Mouse (Mus musculus) left cerebral cortex, adult 8-10 months (tissue): ENCODE results near the gene Lamtor1. TPM values are rescaled to one million over a fixed set of nuclear protein-coding genes. Genes with fewer than 3 reads are reported as not detected.
"Not testable (repeated sequence)": the region's sequence is repeated elsewhere in the genome, so short reads cannot be mapped to it uniquely, and the experiment has no call there.

ENCODE experiments used
- DNase-seq, 2 experiments: peaks; one replicate each; pipeline ENCODE4 v3.0.0; 2022; ENCODE audit warnings: low spot score in 2 of 2
- total RNA-seq, 4 experiments: library from RNA; stranded (reverse); gene quantifications; 2 replicates each; pipeline ENCODE4 v1.2.4; 2022

Gene Lamtor1
- total RNA-seq, 4 experiments from 2014 or later, result 83.0 to 96.2 (median 90.5) TPM

DNA sequence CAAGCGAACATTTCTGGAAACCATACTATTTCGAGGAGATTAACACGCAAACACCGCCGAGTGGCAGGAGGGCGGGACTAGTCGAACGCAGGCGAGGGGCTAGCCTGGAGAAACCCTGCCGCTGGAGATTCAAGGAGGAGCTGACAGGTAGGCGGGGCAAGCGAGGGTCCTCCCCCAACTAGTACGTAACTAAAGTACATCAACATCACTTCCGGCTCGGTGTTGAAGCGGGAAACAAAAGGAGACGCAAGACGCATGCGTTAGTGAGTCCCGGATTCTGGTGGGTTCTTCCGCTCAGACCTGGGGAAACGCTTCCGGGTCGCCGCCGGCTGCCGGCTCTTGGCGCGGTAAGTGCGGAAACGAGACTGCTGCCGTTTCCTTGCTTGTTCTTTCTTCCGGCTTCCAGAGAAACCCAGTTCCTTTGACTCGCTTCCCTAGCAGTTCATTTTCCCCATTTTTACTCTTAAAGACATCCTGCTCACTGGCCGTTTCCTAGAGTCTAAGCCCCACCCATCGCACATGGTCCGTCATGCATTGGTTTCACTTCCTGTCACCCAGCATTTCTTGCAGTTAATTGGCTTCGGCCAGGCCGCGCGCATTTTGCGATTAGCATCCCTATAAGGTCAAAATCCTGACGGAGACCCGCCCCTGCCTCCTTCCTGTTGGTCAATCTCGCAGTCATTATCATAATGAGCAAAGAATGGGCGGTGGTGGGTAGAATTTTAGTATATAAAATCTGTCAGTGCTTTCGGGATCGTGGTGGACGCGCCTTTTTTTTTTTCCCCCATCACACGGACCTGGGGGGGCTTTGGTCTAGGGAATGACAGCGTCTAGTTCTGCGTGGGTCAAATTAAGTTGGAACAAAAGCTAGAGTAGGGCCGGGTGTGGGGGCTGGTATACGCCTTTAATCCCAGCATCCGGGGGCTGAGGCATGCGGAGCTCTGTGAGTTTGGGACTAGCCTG lies 9.3 kb upstream of the Lamtor1 start:
- DNase-seq, result peak; percentile 92 to 98

DNA sequence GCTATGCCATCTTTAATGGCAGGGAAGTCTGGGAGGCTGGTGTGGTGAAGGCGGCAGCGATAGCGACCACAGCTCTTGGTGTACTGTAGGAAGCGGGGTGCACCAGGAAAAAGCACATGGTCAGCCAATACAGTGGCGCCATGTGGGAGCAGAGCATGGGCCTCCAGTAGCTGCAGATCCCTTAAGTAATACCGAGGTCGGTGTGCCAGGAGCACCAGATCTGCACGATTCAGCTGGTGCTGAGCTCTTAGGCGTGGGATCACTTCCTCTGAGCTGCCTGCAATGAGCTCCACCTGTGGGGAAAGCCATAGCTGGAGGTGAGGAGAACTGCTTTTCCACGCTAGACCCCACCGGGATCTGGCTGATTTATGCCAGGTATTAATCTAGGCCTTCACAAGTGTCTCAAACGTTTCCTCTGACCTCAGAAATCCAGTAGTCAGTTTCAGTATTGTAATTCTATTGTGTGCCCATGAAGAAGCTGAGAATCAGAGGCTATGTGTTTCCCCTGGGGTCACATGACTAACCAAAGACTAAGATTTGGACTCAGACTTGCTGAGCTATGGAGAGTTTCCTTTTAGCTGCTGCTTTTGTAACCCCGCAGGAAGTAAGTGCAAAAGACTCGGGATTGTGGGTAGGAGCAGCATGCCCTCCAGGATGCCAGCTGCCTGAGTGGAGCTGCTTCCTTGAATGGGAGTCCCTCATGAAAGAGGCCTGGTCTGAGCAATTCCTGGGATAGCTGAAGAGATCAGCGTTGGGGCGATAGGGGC lies 5.2 kb upstream of the Lamtor1 start:
- DNase-seq, result no peak

DNA sequence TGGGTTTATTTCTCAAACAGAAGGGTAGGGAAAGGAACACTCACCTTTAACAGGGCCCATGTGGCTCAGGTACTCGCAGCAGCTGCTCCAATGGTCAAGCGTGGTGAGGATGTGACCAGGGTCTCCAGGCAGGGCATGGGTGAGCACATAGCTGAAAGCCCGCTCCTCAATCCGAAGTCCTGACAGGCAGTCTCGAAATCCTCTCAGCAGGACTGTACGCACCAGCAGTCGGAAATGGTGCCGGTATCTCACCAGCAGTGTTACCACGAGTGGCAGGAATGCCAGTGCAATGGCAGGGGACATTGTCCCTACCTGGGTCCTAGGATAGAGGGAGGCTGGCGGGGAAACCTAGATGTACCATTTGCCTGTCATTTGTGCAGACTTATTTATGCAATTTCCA lies 3.7 kb upstream of the Lamtor1 start:
- DNase-seq, result no peak

DNA sequence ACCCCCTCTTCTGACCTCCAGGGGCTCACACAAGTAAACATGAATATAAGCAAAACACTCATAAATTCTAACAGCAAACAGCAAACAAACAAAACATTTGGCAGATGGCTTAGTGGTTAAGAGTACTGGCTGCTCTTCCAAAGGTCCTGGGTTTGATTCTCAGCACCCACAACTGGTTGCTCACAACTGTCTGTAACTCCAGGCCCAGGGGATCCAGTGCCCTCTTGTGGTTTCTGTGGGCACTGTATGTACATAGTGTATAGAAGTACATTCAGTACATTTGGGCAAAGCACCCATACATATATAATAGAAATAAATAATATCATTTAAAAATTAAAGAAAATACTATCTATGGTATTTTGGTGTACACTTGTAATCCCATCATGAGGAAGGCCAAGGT lies 2.9 kb upstream of the Lamtor1 start:
- no peak for DNase-seq

DNA sequence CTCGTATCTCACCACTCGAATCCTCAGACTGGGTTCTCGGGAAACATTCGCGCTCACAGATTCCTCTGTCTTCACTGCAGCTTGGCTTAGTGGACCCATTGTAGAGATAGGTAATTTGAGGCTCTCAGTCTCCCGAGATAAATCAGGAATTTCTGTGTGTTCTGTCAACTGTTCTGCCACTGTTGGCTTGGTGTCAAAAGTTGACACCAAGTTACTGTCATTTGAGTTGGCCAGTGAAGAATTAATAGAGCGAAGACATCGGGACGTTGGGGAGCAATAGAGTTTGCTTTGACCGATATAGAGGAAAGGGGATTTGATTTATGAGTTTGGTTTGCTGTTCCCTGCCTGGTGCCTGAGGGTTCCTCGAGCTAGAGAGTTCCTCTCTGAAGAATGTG lies 580 bp downstream of the Lamtor1 start, which contains the start of gene Tomt:
TSS of gene Tomt (minus strand) at position 73 of the 395 bp plus-strand sequence.
- no peak for DNase-seq

DNA sequence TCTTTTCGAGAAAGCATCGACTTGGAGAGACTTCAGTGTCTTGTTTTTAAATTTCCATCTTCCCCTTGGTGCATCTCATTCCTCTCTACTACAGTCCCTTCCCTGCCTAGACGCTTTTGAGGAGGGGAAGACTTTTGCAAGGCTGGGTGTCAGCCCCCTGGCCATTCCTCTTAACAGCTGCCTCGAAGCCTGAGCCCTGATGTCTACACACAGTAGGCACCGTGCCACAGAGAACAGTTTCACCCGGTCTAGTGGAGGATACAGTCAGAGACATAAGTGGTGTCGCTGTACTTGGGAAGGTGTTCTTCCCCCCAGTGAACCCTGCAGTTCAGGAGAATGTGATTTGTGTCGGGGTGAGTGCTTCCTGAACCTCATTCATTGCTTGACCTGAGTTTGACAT lies 992 bp downstream of the Lamtor1 start:
- DNase-seq, result no peak

DNA sequence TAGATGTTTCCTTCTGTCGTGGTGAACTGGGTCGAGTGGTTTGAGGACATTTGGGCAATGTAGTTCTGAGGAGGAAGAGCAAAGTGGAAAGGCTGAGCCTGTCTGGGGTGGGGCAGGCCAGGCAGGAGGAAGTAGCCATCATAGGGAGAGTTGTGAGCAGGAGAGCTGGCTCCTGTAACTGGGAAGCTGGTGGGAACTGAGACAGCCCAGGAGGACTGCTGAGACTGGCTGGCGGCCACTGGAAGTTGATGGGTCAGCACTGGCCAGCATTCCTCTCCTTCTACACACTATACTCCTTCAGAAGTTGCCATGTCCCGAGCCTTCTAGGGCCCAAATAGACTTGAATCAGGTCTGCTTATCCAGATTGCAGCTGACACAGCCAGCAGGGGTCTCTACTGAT lies 2.7 kb downstream of the Lamtor1 start:
- DNase-seq, result no peak

DNA sequence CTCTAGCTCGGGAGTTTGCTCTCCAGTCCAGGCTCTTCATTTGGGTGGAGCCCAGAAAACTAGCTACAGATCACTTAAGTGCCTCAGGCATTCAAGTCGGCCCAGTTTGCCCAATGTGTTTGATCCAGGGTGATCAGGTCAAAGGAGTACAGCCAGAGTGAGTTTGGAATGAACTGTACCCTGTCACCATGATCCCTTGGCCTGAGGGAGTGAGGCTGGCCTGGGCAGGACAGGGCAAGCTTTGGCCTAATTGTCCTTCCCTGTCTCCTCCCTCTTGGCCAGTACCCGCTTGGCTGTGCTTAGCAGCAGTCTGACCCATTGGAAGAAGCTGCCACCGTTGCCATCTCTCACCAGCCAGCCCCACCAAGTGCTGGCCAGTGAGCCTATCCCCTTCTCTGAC lies 4.4 kb downstream of the Lamtor1 start:
- no peak for DNase-seq

DNA sequence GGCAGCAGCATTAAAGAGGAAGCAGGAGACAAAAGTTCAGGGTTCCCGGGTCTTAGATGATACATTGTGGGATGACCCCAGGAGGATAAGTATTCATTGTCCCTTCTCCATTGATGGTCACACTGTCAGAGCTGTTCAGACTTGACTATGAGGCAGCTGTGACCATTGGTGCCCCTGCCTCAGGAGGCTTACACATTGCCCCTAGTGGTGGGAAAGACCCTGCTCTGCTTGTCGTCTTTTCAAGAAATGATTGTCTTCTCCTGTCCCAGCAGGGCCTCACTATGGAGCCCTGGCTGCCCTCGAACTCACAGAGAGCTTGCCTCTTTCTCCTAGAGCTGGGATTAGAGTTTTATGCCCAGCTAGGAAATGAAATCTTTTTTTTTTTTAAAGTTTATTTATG lies 6.3 kb downstream of the Lamtor1 start:
- DNase-seq, result no peak

DNA sequence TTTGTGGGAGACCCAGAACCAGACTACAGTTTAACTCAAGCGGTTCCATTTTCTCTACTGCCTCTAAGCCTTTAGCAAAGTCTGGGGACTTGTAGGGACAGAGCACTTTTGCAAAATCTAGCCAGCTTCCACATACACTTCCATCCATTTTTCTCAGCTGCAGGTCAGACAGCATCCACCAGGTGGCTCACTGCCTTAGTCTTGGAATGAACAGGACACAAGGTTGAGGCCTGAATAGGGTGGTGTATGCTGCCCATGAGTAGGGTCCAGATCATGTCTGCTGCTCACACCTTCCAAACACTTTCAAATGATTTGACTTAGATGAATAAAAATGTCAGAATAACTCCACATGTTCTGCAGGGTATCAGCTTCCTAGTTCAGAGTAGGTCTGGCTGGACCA lies 12.4 kb downstream of the Lamtor1 start:
- peak in 1 of 2 experiments; percentile 60 for DNase-seq

DNA sequence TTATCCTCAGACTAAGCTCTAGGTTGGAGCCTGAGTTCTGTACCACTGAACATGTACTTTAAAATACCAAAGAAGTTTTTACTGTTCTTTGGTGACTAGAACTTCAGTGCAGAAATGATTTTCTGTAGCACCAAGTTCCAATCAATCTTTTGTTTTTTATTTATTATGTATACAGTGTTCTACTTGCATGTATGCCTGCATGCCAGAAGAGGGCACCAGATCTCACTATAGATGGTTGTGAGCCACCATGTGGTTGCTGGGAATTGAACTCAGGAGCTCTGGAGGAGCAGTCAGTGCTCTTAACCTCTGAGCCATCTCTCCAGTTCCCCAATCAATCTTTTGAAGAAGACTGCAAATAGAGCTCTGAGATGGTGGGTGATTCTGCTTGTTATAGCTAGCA lies 20.2 kb downstream of the Lamtor1 start:
- not testable (repeated sequence) for DNase-seq

DNA sequence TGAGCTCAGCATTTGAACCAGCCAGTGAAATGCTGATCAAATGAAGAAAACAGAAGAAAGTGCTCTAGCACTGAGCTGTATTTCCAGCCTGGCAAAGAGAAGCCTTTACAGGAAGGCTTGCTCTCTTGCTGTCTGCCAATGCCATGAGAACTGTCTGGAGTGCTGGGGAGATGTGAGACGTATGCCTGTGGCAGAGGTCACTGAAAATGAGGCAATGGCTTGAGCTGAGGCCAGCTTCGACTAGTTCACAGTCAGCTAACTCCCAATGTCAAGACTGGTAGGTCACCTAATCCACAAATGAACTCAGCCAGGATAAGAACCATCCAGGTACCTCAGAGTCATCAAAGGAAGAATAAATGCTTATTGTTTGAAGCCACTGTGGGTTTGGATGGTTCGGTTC lies 22.4 kb downstream of the Lamtor1 start:
- DNase-seq, result no peak

DNA sequence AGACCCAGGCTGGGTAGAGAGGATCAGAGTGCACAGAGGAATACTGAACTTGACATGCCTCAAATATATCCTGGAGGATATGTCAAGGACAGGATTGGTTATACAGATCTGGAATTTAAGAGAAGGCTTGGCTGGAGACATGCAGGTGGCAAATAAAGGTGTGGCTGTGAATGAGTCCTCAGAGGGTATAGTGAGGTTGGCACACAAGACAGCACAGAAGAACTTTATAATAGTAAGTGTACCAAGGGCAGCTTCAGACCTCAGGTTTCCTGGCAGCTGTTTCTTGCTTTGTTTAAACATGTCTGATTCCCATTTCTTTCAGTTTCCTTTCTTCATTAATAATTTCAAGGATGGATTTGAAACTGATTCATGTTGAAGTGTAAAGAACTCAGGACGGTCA lies 26.8 kb downstream of the Lamtor1 start:
- no peak for DNase-seq

DNA sequence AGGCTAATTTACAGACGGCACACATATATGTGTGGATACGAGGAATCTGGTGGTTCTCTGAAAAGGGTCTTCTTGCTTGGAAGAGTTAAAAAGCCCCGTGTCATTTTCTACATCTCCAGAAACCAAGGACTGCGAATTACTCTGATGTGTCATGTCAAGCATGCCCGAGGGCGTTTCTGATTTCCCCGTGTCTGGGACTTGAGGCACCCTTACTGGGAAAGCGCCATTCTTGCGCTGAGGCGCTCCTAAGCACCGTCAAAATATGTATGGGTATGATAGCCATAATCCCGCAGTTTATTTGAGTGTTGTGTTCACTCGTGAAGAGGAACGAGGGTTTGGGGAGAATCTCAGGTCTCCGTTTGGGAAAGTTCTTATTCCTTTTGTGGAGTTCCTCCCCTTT lies 27.6 kb downstream of the Lamtor1 start:
- DNase-seq, result peak in 1 of 2 experiments; percentile 17

DNA sequence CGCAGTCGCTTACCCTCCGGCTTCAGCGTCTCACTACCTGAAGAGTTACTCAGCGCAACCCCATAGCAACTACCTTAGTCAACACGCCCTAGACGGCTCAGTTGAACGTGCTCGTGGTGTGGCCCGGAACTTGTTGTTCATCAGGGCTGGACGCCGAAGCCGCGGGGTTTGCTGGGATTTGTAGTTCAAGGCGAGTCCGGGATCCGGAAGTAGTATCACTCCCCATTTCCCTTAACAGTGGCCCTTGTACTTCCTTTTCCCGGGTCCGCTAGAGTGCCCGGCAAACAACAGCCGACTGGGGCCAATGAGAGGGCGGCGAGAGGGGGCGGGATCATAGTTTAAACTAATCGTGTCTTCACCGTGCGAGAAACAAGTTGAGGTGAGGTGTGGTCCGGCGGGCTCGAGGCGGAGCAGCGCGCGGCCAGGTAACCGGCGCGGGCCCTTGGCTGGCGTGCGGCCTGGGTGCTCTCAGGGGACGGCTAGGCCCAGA lies 28.1 kb downstream of the Lamtor1 start, which contains the start of the genes Lrrc51 and Numa1:
TSS of gene Lrrc51 (minus strand) at position 145 of the 490 bp plus-strand sequence.
TSS of gene Numa1 (plus strand) at position 361 of the 490 bp plus-strand sequence.
- peak; percentile 92 to 95 for DNase-seq

DNA sequence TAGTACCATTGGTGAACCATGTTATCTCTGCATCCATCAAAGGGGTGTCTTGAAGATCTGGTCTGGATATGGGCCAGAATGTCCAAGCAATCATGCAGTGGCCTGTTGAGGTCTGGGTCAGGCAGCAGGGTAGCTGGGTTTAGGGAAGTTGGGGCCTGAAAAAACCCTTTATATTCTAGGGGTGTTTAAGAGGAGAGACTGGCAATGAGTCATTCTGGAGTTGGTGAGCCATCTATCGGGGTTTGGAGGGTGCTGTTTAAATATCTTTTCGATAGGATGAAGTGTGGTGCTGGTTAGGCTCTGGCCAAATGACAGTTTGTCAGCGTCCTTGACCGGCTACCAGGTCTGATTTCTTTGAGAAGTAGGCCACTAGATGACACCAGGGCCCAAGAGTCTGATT lies 30.3 kb downstream of the Lamtor1 start:
- DNase-seq, result no peak

DNA sequence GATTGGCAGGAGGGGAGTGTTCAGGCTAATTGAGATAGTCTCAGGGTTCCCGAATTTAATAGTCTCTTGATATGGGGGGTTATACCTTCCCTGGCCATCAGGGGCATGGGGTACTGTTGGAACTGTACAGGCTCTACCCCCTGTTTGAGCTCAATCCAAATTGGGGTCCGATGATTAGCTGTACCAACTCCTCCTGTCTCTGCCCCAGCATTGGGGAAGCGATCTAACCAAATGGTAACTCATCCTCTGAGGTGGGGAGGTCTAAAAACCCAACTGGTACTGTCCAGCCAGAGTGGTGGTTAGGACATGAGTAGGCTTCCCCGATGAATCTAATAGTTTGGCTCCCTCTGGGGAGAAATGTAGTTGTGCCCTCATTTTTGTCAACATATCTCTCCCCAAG lies 31.3 kb downstream of the Lamtor1 start:
- DNase-seq, result no peak

DNA sequence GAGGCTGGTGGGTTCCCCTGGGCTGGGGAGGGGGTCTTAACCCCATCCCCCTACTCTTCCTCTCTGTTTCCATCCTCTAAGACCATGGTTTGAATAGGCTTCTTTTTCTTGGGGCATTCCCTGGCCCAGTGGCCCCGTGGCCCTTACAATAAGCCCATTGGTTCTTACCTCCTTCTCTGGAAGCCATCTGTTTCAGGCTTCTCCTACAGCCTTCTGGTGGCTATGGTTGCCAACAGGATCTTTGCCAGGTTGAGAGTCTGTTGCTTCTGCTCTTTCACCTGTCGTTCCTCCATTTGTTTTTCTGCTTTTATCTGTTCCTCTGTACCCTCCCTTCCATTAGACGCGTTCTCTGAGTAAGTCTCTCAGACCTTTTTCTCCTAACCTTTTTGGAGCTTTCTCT lies 31.9 kb downstream of the Lamtor1 start:
- DNase-seq, result no peak

DNA sequence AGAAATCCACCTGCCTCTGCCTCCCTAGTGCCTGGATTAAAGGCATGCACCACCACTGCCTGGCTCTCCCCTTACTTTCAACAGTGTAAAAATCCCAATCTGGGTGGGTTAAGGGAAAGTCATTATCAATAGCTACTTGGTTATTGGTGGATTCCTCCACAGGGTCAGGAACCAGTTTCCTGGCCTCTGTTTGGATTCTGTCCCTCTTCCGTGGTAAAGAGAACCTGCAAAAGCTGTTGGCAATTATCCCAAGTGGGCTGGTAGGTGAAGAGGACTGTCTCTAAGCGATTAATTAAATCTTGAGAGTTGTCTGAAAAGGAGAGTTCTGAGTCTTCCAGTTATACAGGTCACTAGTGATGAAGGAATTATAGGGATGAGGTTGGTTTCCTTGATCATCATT lies 32.6 kb downstream of the Lamtor1 start:
- no peak for DNase-seq

DNA sequence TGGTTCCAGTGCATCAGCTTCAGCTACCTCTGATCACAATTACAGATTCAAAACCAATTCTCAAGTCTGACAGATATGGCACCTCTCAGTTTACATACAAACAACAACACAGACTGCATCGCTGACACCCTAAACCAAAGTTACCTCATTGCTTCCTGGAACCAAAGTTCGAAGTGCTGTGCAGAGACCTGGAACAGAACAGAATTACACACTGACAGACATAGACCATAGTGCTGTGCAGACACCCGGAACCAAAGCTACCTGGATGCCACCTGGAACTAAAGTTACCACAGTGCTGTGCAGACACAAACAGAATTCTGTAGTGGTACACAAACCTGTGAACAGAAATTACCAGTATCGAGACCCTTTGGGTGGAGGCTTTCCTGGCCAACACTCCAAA lies 34.1 kb downstream of the Lamtor1 start:
- DNase-seq, result no peak

DNA sequence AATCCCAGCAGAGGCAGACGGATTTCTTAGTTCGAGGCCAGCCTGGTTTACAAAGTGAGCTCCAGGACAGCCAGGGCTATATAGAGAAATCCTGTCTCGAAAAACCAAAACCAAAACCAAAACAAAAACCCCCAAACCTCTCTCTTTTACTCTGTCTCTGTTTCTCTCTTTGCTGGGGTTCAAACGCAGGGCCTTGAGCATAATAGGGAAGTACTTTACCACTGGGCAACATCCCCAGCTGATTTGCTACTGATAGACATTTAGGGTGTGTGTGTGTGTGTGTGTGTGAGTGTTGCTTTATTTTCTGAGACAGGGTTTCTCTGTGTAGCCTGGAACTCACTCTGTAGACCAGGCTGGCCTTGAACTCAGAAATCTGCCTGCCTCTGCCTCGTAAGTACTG lies 43.3 kb downstream of the Lamtor1 start:
- not testable (repeated sequence) for DNase-seq

DNA sequence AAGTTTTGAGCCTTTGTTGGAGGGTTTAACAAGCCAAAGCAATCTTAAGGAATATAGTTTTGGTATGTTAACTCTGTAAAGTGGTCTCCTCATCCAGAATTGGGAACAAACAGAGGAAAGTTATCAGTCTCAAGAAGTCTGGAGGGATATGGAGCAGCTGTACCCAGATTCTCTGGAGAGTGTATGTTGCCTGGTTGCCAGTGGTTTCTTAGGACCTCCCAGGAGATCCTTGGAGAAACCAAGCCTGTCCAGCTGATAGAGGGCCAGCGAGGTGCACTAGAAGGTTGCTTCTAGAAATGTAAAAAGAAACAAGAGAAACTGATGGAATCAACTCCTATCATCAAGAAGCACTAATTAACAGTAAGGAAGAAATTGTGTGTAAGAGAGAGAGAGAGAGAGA lies 45.9 kb downstream of the Lamtor1 start:
- no peak for DNase-seq
